Mouse (Mus musculus): ENCODE results near the gene Itga10. TPM values are rescaled to one million over a fixed set of nuclear protein-coding genes. Genes with fewer than 3 reads are reported as not detected.

Itga10 gene
- polyA plus RNA-seq, 1 experiment from 2014 or later = 0.84 TPM

- Histone ChIP-seq H3K9me3 (no peaks in the 10 kb centered on the region), H3K27me3 (no peaks in the 10 kb centered on the region), H3K4me2 (no peak overlapping the region), H3K4me3 (replicated peaks) (no peak overlapping the region), H3K27ac (no peak overlapping the region), H3K9ac (no peak overlapping the region), H3K36me3 (replicated peaks) (no peaks in the 10 kb centered on the region), H3K4me1 (peaks cover 22% of the 10 kb centered on the region)
- WGBS = 57% methylated on average over 3 of the region's 3 CpGs
- no peak for ATAC-seq (ENCODE audit: low FRiP score)
These were observed 44.9 kb downstream of the Itga10 start for GRCm38 (mm10) chr3:96690298-96690697.

GRCm38 (mm10) chr3:96692506-96692905, 47.1 kb downstream of the Itga10 start:
- Histone ChIP-seq H3K9me3 (no peaks in the 10 kb centered on the region), H3K9ac (no peak overlapping the region), H3K27me3 (no peaks in the 10 kb centered on the region), H3K4me3 (replicated peaks) (no peak overlapping the region), H3K27ac (no peak overlapping the region), H3K36me3 (replicated peaks) (no peaks in the 10 kb centered on the region), H3K4me2 (no peak overlapping the region), H3K4me1 (peaks cover 33% of the 10 kb centered on the region)
- ATAC-seq (ENCODE audit: low FRiP score) = no peak
- WGBS = 11% methylated on average over 3 of the region's 3 CpGs

GRCm38 (mm10) chr3:96693579-96693978, 48.2 kb downstream of the Itga10 start:
- Histone ChIP-seq H3K27ac (no peak overlapping the region), H3K27me3 (no peaks in the 10 kb centered on the region), H3K9me3 (no peaks in the 10 kb centered on the region), H3K4me1 (peaks cover 40% of the 10 kb centered on the region), H3K9ac (no peak overlapping the region), H3K36me3 (replicated peaks) (no peaks in the 10 kb centered on the region), H3K4me2 (no peak overlapping the region), H3K4me3 (replicated peaks) (no peak overlapping the region)
- no peak for ATAC-seq (ENCODE audit: low FRiP score)
- 93% methylated on average over 1 of the region's 1 CpGs for WGBS

GRCm38 (mm10) chr3:96696198-96696765, 50.9 kb downstream of the Itga10 start, which contains the start of gene Pias3:
TSS of gene Pias3 (plus strand) at chr3:96696384.
- ATAC-seq (ENCODE audit: low FRiP score) = peak; percentile 76

GRCm38 (mm10) chr3:96696766-96697732, 51.7 kb downstream of the Itga10 start:
- Histone ChIP-seq H3K4me1 (peaks cover 23% of the 10 kb centered on the region), H3K4me3 (replicated peaks) (peak overlapping the region; percentile 82), H3K36me3 (replicated peaks) (peaks cover 25% of the 10 kb centered on the region), H3K27me3 (no peaks in the 10 kb centered on the region; the same call in 1 of the 2 replicates), H3K27ac (peak overlapping the region; percentile 95), H3K9me3 (no peaks in the 10 kb centered on the region), H3K4me2 (peak overlapping the region; percentile 76), H3K9ac (peak overlapping the region; percentile 84)
- peak; percentile 95 for ATAC-seq (ENCODE audit: low FRiP score)
- under 1% methylated on average over 81 of the region's 85 CpGs for WGBS

More at GRCm38 (mm10) chr3:96696198-96696765, 50.9 kb downstream of the Itga10 start, which contains the start of gene Pias3:
- H3K27me3 ChIP-seq = no peaks in the 10 kb centered on the region; the same call in 1 of the 2 replicates
- H3K4me3 ChIP-seq (replicated peaks) = peak within 1 kb of the TSS; percentile 82
- peaks cover 18% of the 10 kb centered on the region for H3K36me3 ChIP-seq (replicated peaks)
- peak within 1 kb of the TSS; percentile 76 for H3K4me2 ChIP-seq
- peaks cover 23% of the 10 kb centered on the region for H3K4me1 ChIP-seq
- peak within 1 kb of the TSS; percentile 95 for H3K27ac ChIP-seq
- no peaks in the 10 kb centered on the region for H3K9me3 ChIP-seq
- peak within 1 kb of the TSS; percentile 84 for H3K9ac ChIP-seq
- WGBS = under 1% methylated on average over 35 of the region's 35 CpGs

GRCm38 (mm10) chr3:96698993-96699690, 53.8 kb downstream of the Itga10 start:
- no peak for ATAC-seq (ENCODE audit: low FRiP score)
- H3K27ac ChIP-seq = no peak overlapping the region
- WGBS = 62% methylated on average over 19 of the region's 19 CpGs

GRCm38 (mm10) chr3:96700376-96700775, 55.0 kb downstream of the Itga10 start:
- H3K27ac ChIP-seq = no peak overlapping the region
- no peak overlapping the region for H3K4me3 ChIP-seq (replicated peaks)
- no peak for ATAC-seq (ENCODE audit: low FRiP score)
- no peak overlapping the region for H3K4me2 ChIP-seq
- 51% methylated on average over 7 of the region's 7 CpGs for WGBS
- H3K9me3 ChIP-seq = no peaks in the 10 kb centered on the region
- peaks cover 18% of the 10 kb centered on the region for H3K4me1 ChIP-seq
- no peaks in the 10 kb centered on the region; the same call in 1 of the 2 replicates for H3K27me3 ChIP-seq
- H3K9ac ChIP-seq = no peak overlapping the region
- peaks cover 57% of the 10 kb centered on the region for H3K36me3 ChIP-seq (replicated peaks)

More at GRCm38 (mm10) chr3:96698993-96699690, 53.8 kb downstream of the Itga10 start:
- Histone ChIP-seq H3K4me3 (replicated peaks) (no peak overlapping the region), H3K36me3 (replicated peaks) (peaks cover 44% of the 10 kb centered on the region), H3K9ac (0 out of 2 replicates have a peak overlapping the region, but pooled peaks have one; percentile 2), H3K9me3 (no peaks in the 10 kb centered on the region), H3K4me2 (no peak overlapping the region), H3K27me3 (no peaks in the 10 kb centered on the region; the same call in 1 of the 2 replicates), H3K4me1 (peaks cover 21% of the 10 kb centered on the region)

GRCm38 (mm10) chr3:96701003-96701402, 55.6 kb downstream of the Itga10 start:
- H3K4me2 ChIP-seq = no peak overlapping the region
- H3K9me3 ChIP-seq = no peaks in the 10 kb centered on the region
- H3K4me3 ChIP-seq (replicated peaks) = no peak overlapping the region
- no peak overlapping the region for H3K9ac ChIP-seq
- 84% methylated on average over 4 of the region's 4 CpGs for WGBS
- H3K36me3 ChIP-seq (replicated peaks) = peaks cover 57% of the 10 kb centered on the region
- no peaks in the 10 kb centered on the region; the same call in 1 of the 2 replicates for H3K27me3 ChIP-seq
- H3K27ac ChIP-seq = no peak overlapping the region
- ATAC-seq (ENCODE audit: low FRiP score) = no peak
- H3K4me1 ChIP-seq = peaks cover 13% of the 10 kb centered on the region

GRCm38 (mm10) chr3:96704778-96705177, 59.4 kb downstream of the Itga10 start:
- no peak overlapping the region for H3K4me3 ChIP-seq (replicated peaks)
- peaks cover 10% of the 10 kb centered on the region for H3K27me3 ChIP-seq
- WGBS = 75% methylated on average over 11 of the region's 11 CpGs
- peaks cover 7% of the 10 kb centered on the region for H3K4me1 ChIP-seq
- H3K27ac ChIP-seq = no peak overlapping the region
- no peak overlapping the region for H3K4me2 ChIP-seq
- H3K36me3 ChIP-seq (replicated peaks) = peaks cover 55% of the 10 kb centered on the region
- no peaks in the 10 kb centered on the region for H3K9me3 ChIP-seq
- ATAC-seq (ENCODE audit: low FRiP score) = no peak
- no peak overlapping the region for H3K9ac ChIP-seq

- Histone ChIP-seq H3K4me3 (replicated peaks) (no peak overlapping the region), H3K4me1 (peaks cover 7% of the 10 kb centered on the region), H3K36me3 (replicated peaks) (peaks cover 54% of the 10 kb centered on the region), H3K4me2 (no peak overlapping the region), H3K9ac (no peak overlapping the region), H3K27me3 (peaks cover 10% of the 10 kb centered on the region), H3K27ac (no peak overlapping the region), H3K9me3 (no peaks in the 10 kb centered on the region)
- ATAC-seq (ENCODE audit: low FRiP score) = no peak
- WGBS = 90% methylated on average over 11 of the region's 11 CpGs
These were observed 60.8 kb downstream of the Itga10 start for GRCm38 (mm10) chr3:96706217-96706616.

- H3K36me3 ChIP-seq (replicated peaks) = peaks cover 54% of the 10 kb centered on the region
- H3K4me2 ChIP-seq = no peak overlapping the region
- H3K27me3 ChIP-seq = peaks cover 10% of the 10 kb centered on the region
- H3K9ac ChIP-seq = no peak overlapping the region
- ATAC-seq (ENCODE audit: low FRiP score) = no peak
- no peak overlapping the region for H3K27ac ChIP-seq
- H3K9me3 ChIP-seq = no peaks in the 10 kb centered on the region
- no peak overlapping the region for H3K4me3 ChIP-seq (replicated peaks)
- WGBS = 78% methylated on average over 7 of the region's 7 CpGs
- peaks cover 7% of the 10 kb centered on the region for H3K4me1 ChIP-seq
These were observed 61.6 kb downstream of the Itga10 start for GRCm38 (mm10) chr3:96706984-96707383.

All from forebrain, embryonic 12.5 days (tissue).